Mouse (Mus musculus): ENCODE data around the gene 1700084M14Rik. TPM values are rescaled to one million over a fixed set of nuclear protein-coding genes. Genes with fewer than 3 reads are reported as not detected.
"Not testable (repeated sequence)": the region's sequence is repeated elsewhere in the genome, so short reads cannot be mapped to it uniquely, and the experiment has no call there.

The 1700084M14Rik gene
- not detected for polyA plus RNA-seq (2017; shearing (Covaris generic))

DNA sequence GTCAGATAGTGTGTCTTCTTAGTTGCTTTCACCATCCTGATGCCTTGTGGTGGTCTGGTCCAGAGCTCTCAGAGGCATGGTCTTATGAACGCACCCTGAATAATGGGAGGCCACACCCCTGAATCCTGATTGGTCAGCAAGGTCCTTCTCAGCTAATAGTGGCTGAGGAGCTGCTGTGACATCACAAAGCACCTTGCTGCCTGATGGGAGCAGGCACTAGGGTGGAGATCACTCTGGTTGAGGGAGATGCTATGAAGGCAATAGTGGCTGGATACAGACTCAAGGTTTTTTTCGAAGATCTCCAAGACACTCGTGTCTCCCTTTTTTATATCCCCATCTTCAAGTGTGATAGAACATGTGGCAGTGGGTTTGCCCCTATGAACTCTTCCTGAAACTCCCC lies at the start of gene 1700084M14Rik:
1700084M14Rik (minus strand) TSS at position 101 of the 400 bp plus-strand sequence.
- ATAC-seq: not testable (repeated sequence)

Other genes starting within 250 kb of the 1700084M14Rik start
- not detected for gene Mageb2, start 244.2 kb downstream of the 1700084M14Rik start, polyA plus RNA-seq (2017; shearing (Covaris generic))
- gene Gm5072, start 183.4 kb downstream of the 1700084M14Rik start, polyA plus RNA-seq (2017; shearing (Covaris generic)): not detected
- not detected for gene Gm8914, start 95.8 kb downstream of the 1700084M14Rik start, polyA plus RNA-seq (2017; shearing (Covaris generic))
- not detected for gene Gm14781, start 56.3 kb upstream of the 1700084M14Rik start, polyA plus RNA-seq (2017; shearing (Covaris generic))
- gene Mageb5, start 207.1 kb upstream of the 1700084M14Rik start, polyA plus RNA-seq (2017; shearing (Covaris generic)): not detected

Data from CD4-positive, CD25-positive, alpha-beta regulatory T cell, adult 4 months (primary cell).